Mouse (Mus musculus) urinary bladder, adult 18-20 months (tissue): Measurements from ENCODE around the gene Srp9.
"Not testable (repeated sequence)": the region's sequence is repeated elsewhere in the genome, so short reads cannot be mapped to it uniquely, and the experiment has no call there.

Source experiments
- DNase-seq, 2 experiments: peaks; one replicate each; pipeline ENCODE4 v3.0.0; 2022; ENCODE audit warnings: low spot score in 2 of 2, mixed read lengths in 2 of 2

Gene Srp9

DNA sequence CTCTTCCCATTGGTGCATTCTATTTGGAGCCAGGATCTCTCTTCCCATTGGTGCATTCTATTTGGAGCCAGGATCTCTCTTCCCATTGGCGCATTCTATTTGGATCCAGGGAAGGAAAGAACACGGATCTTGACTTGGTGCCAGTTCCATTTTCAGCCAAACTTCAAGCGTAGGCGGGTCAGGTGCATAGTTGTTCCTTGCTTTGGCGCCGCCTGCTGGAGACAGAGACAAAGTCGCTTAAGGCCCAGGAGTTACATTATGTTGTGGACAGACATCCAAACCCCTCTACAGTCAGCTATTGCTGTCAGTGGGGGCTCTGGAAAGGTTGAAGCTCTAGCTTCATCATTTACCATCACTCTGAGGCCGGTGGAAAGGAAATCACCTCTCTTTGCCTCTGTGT is 18.8 kb downstream of the Srp9 start:
- DNase-seq: no peak

DNA sequence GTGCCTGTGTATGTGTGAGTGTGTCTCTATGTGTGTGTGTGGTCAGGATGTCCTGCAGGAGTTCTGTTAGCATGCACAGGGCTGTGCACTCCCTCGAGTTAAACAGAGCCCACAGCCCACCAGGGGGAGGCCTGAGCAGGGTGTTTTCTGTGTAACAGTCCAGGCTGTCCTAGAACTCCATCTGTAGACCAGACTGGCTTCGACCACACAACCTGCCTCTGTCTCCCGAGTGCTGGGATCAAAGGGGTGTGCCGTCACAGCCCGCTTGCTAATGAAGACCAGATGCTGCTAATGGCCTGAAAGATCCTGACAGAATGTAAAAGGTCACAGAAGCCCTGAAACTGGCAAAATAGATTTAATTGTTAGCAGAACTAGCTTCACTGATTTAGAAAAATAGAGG is 21.0 kb downstream of the Srp9 start:
- no peak for DNase-seq

DNA sequence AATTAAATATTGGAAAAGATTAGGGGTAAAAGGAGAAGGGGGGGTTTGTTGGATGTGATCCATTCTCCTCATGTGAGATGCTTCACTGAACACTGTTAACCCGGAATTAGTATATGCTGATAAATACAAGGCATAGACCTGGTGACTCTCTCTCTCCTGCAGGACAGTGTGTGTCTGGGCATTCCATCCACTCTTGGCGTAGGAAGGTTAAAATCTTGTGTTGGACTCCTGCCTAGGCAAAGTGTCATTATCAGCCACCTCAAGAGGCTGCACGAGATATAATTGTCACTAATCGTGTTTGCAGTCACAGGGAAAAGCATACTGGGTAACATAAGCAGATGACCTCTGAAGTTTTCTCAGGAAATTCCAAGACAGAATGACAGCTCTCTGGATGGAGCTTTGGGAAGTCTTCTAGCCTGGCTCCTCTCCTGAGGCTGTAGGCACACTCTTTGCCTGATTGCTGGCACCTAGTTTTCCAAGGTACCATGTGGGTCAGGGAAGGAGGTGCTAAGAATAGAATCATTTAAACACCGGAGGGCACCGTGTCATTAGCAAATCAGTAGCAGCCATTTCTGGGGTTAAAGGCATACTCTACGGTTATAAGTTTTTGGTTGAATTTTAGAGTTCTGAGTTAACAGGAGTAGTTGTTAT is 24.5 kb downstream of the Srp9 start:
- DNase-seq: no peak

DNA sequence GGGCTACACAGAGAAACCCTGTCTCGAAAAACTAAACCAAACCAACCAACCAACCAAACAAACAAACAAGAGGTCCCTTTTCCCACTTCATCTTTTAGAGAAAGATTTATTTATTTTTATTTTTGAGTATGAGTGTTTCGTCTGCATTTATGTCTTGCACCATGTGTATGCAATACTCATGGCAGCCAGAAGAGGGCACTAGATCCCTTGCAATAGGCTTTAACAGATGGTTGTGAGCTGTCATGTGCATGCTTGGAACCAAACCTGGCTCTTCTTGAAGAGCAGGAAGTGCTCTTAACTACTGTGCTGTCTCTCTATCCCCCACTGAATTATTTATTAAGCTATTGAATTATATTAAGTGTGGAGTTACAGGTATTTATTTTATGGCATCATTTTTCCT is 25.4 kb downstream of the Srp9 start:
- DNase-seq: no peak

DNA sequence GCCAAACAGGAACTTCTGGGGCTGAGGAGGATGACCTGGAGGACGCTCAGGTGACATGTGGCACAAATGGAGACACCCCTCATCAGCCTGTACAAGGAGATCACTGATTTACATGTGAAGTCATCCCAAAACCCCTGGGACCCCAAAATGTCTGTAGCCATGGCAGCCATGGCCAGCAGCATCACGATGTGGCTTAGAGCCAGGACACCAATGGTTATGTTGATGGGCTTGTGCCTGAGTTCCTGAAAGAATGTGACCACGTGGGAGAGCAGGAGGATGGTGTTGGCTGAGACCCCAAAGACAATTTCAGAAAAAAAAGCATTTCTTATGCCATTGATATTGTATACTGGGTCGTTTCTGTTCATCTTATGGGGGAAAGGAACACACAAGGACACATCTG is 33.2 kb downstream of the Srp9 start:
- DNase-seq: no peak

DNA sequence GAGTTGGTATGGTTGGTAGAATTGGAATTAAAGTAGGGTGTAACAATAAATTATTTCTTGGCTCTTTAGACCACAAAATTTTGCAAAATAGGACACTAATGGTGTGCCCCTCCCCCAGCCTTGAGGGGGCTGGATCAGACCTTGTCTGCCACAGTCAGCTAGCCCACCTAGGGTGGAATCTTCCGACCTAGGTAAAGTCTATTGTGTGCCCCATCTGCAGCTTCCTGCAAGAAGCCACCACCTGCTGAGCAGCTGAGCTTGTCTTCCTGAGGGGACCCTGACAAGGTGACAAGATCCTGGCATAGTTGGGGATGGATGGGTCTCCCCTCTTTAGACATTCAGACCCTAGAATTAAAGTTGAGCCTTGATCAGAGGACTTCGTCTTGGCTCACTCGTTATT is 35.0 kb downstream of the Srp9 start:
- DNase-seq: no peak

DNA sequence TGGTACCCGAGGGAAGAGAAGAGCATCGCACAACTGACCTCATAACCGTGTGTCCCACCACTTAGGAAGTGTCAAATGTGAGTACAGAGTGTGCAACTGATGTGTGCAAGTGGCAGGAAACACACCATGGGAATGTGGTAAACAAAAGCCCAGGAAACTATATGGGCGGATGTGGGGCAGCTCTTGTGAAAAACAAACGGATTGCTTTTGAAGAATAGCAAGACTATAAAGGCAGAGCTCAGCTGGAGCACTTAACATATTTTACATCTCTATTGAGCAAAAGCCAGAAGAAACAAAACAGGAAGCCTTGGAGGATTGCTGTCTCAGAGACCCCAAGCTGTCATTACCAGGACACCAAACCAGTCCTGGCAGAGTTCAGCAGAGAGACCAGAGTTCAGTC is 38.4 kb downstream of the Srp9 start:
- DNase-seq: no peak

DNA sequence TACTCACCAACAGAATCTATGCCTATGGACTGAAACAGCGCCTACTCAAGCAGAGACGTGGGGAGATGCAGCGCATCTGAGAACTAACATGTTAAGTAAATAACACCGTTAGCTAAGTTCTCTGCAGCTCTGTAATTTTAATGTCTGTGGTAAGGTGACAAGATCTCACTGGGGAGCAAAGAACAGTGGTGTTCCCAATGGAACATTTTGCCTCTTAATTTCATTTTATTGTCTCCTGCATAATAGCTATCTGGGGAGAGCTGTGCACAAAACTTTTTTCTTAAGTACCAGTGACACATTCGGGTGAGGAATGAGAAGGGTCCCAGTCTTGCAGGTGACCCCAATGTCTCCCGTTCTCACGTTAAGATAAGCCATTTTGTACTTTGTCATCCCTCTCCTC is 39.8 kb downstream of the Srp9 start, which contains the start of gene Vmn1r1:
TSS of gene Vmn1r1 (minus strand) at position 101 of the 400 bp plus-strand sequence.
- no peak for DNase-seq

DNA sequence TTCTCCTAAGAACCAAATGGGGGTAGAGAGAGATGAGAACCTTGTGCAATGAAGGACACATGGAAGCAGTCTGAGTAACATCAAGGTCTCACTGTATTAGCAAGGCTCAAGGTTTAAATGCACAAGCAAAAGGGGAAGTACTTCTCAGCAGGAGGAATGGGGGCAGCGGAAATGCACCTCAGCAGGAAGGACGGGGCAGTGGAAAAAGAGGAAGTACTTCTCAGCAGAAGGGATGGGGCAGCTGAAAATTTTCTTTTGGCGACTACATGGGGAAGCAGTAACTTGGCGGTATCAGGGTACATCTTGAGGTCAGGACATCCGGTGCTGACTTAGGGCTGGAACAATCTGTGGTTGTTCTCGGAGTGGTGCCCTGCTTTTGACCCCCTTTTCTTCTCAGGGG is 45.7 kb downstream of the Srp9 start:
- DNase-seq: not testable (repeated sequence)

DNA sequence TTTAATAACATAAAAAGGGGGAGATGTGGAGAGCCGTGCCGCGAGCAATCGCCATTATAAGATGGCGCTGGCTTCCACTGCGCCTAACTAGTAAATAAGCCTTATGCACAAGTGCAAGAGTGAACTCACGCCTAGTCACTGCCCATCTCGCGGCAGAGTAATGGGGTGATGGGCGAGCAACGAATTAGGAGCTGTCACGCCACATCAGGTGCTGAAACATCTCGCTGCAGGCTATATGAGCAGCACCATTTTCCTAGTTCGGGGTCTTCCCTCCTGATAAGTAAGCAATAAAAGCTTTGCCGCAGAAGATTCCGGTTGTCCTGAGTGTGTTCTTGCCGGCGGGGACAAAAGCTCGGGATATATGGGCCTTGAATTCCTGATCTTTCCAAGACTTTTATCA is 52.4 kb downstream of the Srp9 start:
- not testable (repeated sequence) for DNase-seq

DNA sequence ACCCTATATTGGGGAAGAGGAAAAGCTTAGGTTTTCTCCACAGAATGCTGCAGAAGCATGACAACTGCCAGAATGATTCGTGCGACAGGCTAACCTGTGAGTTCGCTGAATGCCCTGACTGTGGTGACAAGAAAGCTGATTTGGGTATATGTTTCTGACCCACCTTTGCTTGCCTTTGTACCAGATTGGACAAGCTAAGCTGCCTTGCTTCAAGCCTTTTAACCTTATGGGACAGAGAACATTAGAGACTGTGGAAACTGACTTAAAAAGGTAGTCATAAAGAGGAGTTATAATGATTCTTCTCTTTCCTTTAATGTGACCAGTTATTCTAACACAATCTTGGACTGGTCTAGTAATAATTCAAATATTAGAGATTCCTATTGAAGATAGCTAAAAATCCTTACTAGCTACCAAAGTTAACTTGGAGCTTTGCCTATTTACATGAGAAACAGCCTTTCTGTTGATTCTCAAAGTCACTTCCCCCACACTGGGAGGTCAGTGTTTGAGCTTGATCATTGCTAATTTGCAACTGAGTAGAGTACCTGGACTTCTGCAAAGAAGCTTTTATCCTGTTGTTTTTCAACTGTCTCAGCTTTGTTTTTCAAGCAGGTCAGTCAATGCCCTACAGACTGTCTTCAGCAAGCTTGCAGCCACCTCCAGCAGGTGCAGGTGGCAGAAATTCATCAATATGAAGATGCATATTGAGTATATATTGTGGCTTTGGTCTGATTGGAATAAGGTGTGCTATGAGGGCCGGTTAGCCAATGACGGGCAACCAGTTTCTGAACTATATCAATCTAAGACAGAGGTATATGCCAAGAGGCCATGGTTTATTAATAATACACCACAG is 57.1 kb downstream of the Srp9 start:
- no peak for DNase-seq
